Mouse (Mus musculus) kidney, postnatal 0 days (tissue): ENCODE data around the gene Mtg2. TPM values are rescaled to one million over a fixed set of nuclear protein-coding genes. Genes with fewer than 3 reads are reported as not detected.

Source experiments
- ATAC-seq: fragments of 200-750 bp; cut with Nextera tagmentation; replicated peaks from 2 replicates; pipeline ENCODE4 v1.8.0; 2017; ENCODE audit warnings: low read depth, moderate number of reproducible peaks, moderate TSS enrichment, moderate library complexity; ENCODE audit not compliant: low FRiP score
- DNase-seq: peaks from one replicate; pipeline ENCODE4 v3.0.0-alpha.2; 2016; ENCODE audit warnings: low spot score
- H3K27ac ChIP-seq: fragments of 300-500 bp; sonication (generic); 2 replicates; pipeline ENCODE4 v1.5.1; 2014; ENCODE audit warnings: mild to moderate bottlenecking
- H3K27me3 ChIP-seq: fragments of 300-500 bp; sonication (generic); 2 replicates; pipeline ENCODE4 v1.6.1; 2014; ENCODE audit warnings: low read length, mixed read lengths; ENCODE audit not compliant: insufficient read depth
- H3K36me3 ChIP-seq: fragments of 300-500 bp; sonication (generic); 2 replicates; pipeline ENCODE4 v1.6.1; 2014; ENCODE audit warnings: low read length, mixed read lengths; ENCODE audit not compliant: insufficient read depth
- H3K4me1 ChIP-seq: fragments of 300-500 bp; sonication (generic); replicated peaks from 2 replicates; pipeline ENCODE4 v1.6.1; 2014; ENCODE audit warnings: antibody characterized with exemption, low read length, mixed read lengths; ENCODE audit not compliant: insufficient read depth
- H3K4me2 ChIP-seq: fragments of 300-500 bp; sonication (generic); 2 replicates; pipeline ENCODE4 v1.6.1; 2014; ENCODE audit warnings: mild to moderate bottlenecking, low read length, moderate library complexity, mixed read lengths
- H3K4me3 ChIP-seq: fragments of 300-500 bp; sonication (generic); replicated peaks from 2 replicates; pipeline ENCODE4 v1.5.1; 2014; ENCODE audit warnings: low read depth, low read length
- H3K9ac ChIP-seq: fragments of 300-500 bp; sonication (generic); 2 replicates; pipeline ENCODE4 v1.6.1; 2014; ENCODE audit warnings: low read depth, low read length
- H3K9me3 ChIP-seq: fragments of 300-500 bp; sonication (generic); replicated peaks from 2 replicates; pipeline ENCODE4 v1.6.1; 2016; ENCODE audit warnings: low read length, inconsistent platforms, mixed read lengths
- CTCF ChIP-seq: IDR thresholded peaks from 2 replicates; pipeline ENCODE4 v1.5.1; 2016; ENCODE audit warnings: antibody characterized with exemption, low read depth, mild to moderate bottlenecking, moderate library complexity
- WGBS: fragments of 180-500 bp; shearing (Covaris S2); extraction: QIAGEN DNeasy Blood & Tissue Kit; methylation state at CpG from one replicate; pipeline ENCODE4 v1.1.7; 2014; 5-methylcytosine and 5-hydroxymethylcytosine counted together
- polyA plus RNA-seq: library from polyadenylated mRNA; unstranded; fragments of >200 nt; fragmentation: Nextera tagmentation; extraction: Ambion mirVana; gene quantifications from 2 replicates; pipeline ENCODE4 v1.2.1, GENCODE M21; 2015

The Mtg2 gene
- polyA plus RNA-seq, 1 experiment from 2014 or later: 18.6 TPM

DNA sequence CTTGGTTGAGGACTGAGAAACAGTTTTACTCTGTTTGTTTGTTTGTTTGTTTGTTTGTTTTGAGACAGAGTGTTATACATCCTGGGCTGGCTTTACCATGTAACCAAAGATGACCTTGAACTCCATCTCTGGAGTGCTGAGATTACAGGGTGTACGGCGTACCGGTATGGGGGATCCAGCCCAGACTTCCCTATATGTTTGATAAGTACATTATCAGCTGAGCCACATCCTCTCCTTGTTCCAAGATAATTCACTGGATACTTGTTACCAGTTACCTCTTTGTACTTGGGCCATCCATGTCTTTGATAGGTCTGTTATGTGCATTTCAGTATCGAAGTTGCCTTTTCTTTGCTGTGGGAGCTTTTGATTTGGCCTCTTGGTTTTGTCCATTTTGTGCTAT is 62.8 kb downstream of the Mtg2 start:
- Histone ChIP-seq H3K27ac (no peak overlapping the region), H3K27me3 (no peaks in the 10 kb centered on the region), H3K9me3 (no peaks in the 10 kb centered on the region), H3K4me2 (no peak overlapping the region), H3K9ac (no peak overlapping the region), H3K4me1 (no peaks in the 10 kb centered on the region), H3K4me3 (no peak overlapping the region), H3K36me3 (0 out of 2 replicates have a peak, but pooled peaks cover under 1% of the 10 kb centered on the region)
- ATAC-seq: no peak
- no peak for TF ChIP-seq CTCF
- 95% methylated on average over 4 of the region's 4 CpGs for WGBS
- no peak for DNase-seq

DNA sequence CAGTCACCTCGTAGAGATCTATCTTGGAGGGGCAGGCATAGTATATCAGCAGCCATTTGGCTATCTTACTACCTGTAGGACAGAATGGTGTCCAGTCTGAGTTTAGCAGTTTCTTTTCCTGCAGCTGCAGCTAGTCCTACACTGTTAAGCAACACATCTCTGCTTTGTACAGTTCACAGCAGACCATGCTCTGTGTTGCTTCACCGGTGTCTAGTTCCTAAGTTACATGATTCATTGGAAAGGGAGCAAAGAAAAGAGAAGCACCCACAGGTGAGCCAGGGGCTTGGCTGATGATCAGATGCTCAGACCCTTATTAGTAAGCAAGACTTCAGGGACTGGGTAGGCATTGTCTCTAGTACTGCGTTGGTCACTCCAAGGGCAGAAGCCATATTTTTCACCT is 63.5 kb downstream of the Mtg2 start:
- H3K4me2 ChIP-seq: no peak overlapping the region
- no peaks in the 10 kb centered on the region for H3K4me1 ChIP-seq
- H3K27ac ChIP-seq: no peak overlapping the region
- 77% methylated on average over 3 of the region's 3 CpGs for WGBS
- H3K27me3 ChIP-seq: no peaks in the 10 kb centered on the region
- no peaks in the 10 kb centered on the region for H3K9me3 ChIP-seq
- no peak for TF ChIP-seq CTCF
- no peak overlapping the region for H3K9ac ChIP-seq
- DNase-seq (no peak), ATAC-seq (no peak)
- H3K36me3 ChIP-seq: peaks cover 7% of the 10 kb centered on the region; the same call in 1 of the 2 replicates
- no peak overlapping the region for H3K4me3 ChIP-seq

DNA sequence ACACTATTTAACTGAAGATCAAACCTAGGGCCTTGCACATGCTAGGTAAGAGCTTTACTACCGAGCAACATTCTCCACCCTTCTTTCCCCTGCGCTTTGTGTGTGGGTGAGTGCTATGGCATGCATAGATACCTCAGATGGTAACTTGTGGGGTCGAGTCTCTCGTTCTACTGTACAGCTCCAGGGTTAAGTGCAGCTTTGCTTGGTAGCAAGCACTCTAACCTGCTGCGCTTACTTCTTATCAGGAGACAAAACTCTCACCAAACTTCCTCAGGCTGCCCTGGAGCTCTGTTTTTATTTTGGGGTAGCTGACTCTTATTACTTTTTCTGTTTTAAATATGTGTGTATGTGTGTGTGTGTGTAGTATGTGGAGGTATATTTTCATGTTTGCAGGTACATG is 65.0 kb downstream of the Mtg2 start:
- WGBS: 80% methylated on average over 5 of the region's 5 CpGs
- TF ChIP-seq CTCF: no peak
- DNase-seq: no peak
- H3K9me3 ChIP-seq: no peaks in the 10 kb centered on the region
- no peak overlapping the region for H3K27ac ChIP-seq
- no peak overlapping the region for H3K4me2 ChIP-seq
- no peak overlapping the region for H3K9ac ChIP-seq
- no peaks in the 10 kb centered on the region for H3K27me3 ChIP-seq
- no peaks in the 10 kb centered on the region for H3K4me1 ChIP-seq
- H3K36me3 ChIP-seq: peaks cover 10% of the 10 kb centered on the region; the same call in 1 of the 2 replicates
- H3K4me3 ChIP-seq: no peak overlapping the region
- no peak for ATAC-seq

Other genes starting within 250 kb of the Mtg2 start
- 3.3 and 3.5 TPM in 2 replicates for gene Taf4, start 93.9 kb upstream of the Mtg2 start, polyA plus RNA-seq
- gene Lsm14b, start 45.6 kb upstream of the Mtg2 start, polyA plus RNA-seq: 9.3 and 10.4 TPM in 2 replicates
- 641 and 676 TPM in 2 replicates for gene Psma7, start 28.2 kb upstream of the Mtg2 start, polyA plus RNA-seq
- gene Ss18l1, start 28.1 kb upstream of the Mtg2 start, polyA plus RNA-seq: 3.9 and 4.2 TPM in 2 replicates
- not detected in 2 replicates for gene Hrh3, start 33.9 kb downstream of the Mtg2 start, polyA plus RNA-seq
- 33.4 and 34.7 TPM in 2 replicates for gene Osbpl2, start 48.7 kb downstream of the Mtg2 start, polyA plus RNA-seq
- 170 and 185 TPM in 2 replicates for gene Adrm1, start 100.9 kb downstream of the Mtg2 start, polyA plus RNA-seq
- gene Lama5, start 155.3 kb downstream of the Mtg2 start, polyA plus RNA-seq: 48.6 and 62.4 TPM in 2 replicates
- gene Rps21, start 186.8 kb downstream of the Mtg2 start, polyA plus RNA-seq: 737 and 848 TPM in 2 replicates
- gene Cables2, start 202.9 kb downstream of the Mtg2 start, polyA plus RNA-seq: 12.0 and 13.1 TPM in 2 replicates
- 0.29 and 0.33 TPM in 2 replicates for gene Rbbp8nl, start 219.3 kb downstream of the Mtg2 start, polyA plus RNA-seq